Mouse (Mus musculus) midbrain, embryonic 13.5 days (tissue): ENCODE measurements around the gene Ostc. TPM values are rescaled to one million over a fixed set of nuclear protein-coding genes. Genes with fewer than 3 reads are reported as not detected.

Source experiments
- ATAC-seq: fragments of 200-750 bp; cut with Nextera tagmentation; 2 replicates; pipeline ENCODE4 v1.8.0; 2017; ENCODE audit warnings: mild to moderate bottlenecking, moderate TSS enrichment, moderate library complexity
- H3K27ac ChIP-seq: fragments of 300-500 bp; sonication (generic); 2 replicates; pipeline ENCODE4 v1.5.1; 2015; ENCODE audit warnings: inconsistent platforms, mild to moderate bottlenecking, moderate library complexity
- H3K27me3 ChIP-seq: fragments of 300-500 bp; sonication (generic); 2 replicates; pipeline ENCODE4 v1.6.1; 2015; ENCODE audit warnings: mild to moderate bottlenecking, inconsistent platforms
- H3K36me3 ChIP-seq: fragments of 300-500 bp; sonication (generic); 2 replicates; pipeline ENCODE4 v1.6.1; 2015; ENCODE audit warnings: mild to moderate bottlenecking, inconsistent platforms
- H3K4me1 ChIP-seq: fragments of 300-500 bp; sonication (generic); replicated peaks from 2 replicates; pipeline ENCODE4 v1.6.1; 2015; ENCODE audit warnings: inconsistent platforms
- H3K4me2 ChIP-seq: fragments of 300-500 bp; sonication (generic); replicated peaks from 2 replicates; pipeline ENCODE4 v1.6.1; 2015; ENCODE audit warnings: moderate library complexity, mild to moderate bottlenecking, inconsistent platforms
- H3K4me3 ChIP-seq: fragments of 300-500 bp; sonication (generic); replicated peaks from 2 replicates; pipeline ENCODE4 v1.5.1; 2015; ENCODE audit warnings: mild to moderate bottlenecking, inconsistent platforms
- H3K9ac ChIP-seq: fragments of 300-500 bp; sonication (generic); replicated peaks from 2 replicates; pipeline ENCODE4 v1.6.1; 2015; ENCODE audit warnings: mild to moderate bottlenecking, inconsistent platforms
- H3K9me3 ChIP-seq: fragments of 300-500 bp; sonication (generic); 2 replicates; pipeline ENCODE4 v1.6.1; 2016; ENCODE audit warnings: mild to moderate bottlenecking, inconsistent platforms
- WGBS: fragments of 180-500 bp; shearing (Covaris S2); methylation state at CpG from one replicate; pipeline ENCODE4 v1.1.7; 2015; 5-methylcytosine and 5-hydroxymethylcytosine counted together
- polyA plus RNA-seq: library from polyadenylated mRNA; unstranded; fragments of >200 nt; fragmentation: Nextera tagmentation; extraction: Ambion mirVana; gene quantifications from 2 replicates; pipeline ENCODE4 v1.2.1, GENCODE M21; 2015

Ostc gene
- polyA plus RNA-seq, 1 experiment from 2014 or later = 242 TPM

- 95% methylated on average over 19 of the region's 19 CpGs for WGBS
- no peak overlapping the region for H3K4me2 ChIP-seq
- H3K4me3 ChIP-seq = no peak overlapping the region
- no peak overlapping the region for H3K9ac ChIP-seq
- H3K9me3 ChIP-seq = no peaks in the 10 kb centered on the region
- no peaks in the 10 kb centered on the region for H3K27me3 ChIP-seq
- H3K27ac ChIP-seq = no peak overlapping the region
- ATAC-seq = no peak
- no peaks in the 10 kb centered on the region for H3K4me1 ChIP-seq
- no peaks in the 10 kb centered on the region for H3K36me3 ChIP-seq
These were observed 31.4 kb downstream of the Ostc start for GRCm38 (mm10) chr3:130677671-130678460.

- 64% methylated on average over 14 of the region's 14 CpGs for WGBS
- Histone ChIP-seq H3K27ac (no peak overlapping the region), H3K27me3 (no peaks in the 10 kb centered on the region), H3K9ac (no peak overlapping the region), H3K4me2 (no peak overlapping the region), H3K9me3 (no peaks in the 10 kb centered on the region), H3K36me3 (no peaks in the 10 kb centered on the region), H3K4me3 (no peak overlapping the region), H3K4me1 (no peaks in the 10 kb centered on the region)
- no peak for ATAC-seq
These were observed 38.0 kb downstream of the Ostc start for GRCm38 (mm10) chr3:130671291-130671690.

GRCm38 (mm10) chr3:130662496-130662895, 46.7 kb downstream of the Ostc start:
- no peak for ATAC-seq
- Histone ChIP-seq H3K4me2 (no peak overlapping the region), H3K4me3 (no peak overlapping the region), H3K4me1 (no peaks in the 10 kb centered on the region), H3K36me3 (no peaks in the 10 kb centered on the region), H3K9ac (no peak overlapping the region), H3K27me3 (no peaks in the 10 kb centered on the region), H3K27ac (no peak overlapping the region), H3K9me3 (no peaks in the 10 kb centered on the region)
- WGBS = 93% methylated on average over 3 of the region's 3 CpGs

GRCm38 (mm10) chr3:130660619-130661018, 48.6 kb downstream of the Ostc start:
- Histone ChIP-seq H3K4me3 (no peak overlapping the region), H3K27me3 (no peaks in the 10 kb centered on the region), H3K4me2 (no peak overlapping the region), H3K9ac (no peak overlapping the region), H3K36me3 (no peaks in the 10 kb centered on the region), H3K9me3 (no peaks in the 10 kb centered on the region), H3K27ac (no peak overlapping the region), H3K4me1 (no peaks in the 10 kb centered on the region)
- WGBS = 82% methylated on average over 6 of the region's 6 CpGs
- no peak for ATAC-seq

GRCm38 (mm10) chr3:130649569-130649968, 59.7 kb downstream of the Ostc start:
- Histone ChIP-seq H3K27ac (no peak overlapping the region), H3K4me1 (no peaks in the 10 kb centered on the region), H3K4me2 (no peak overlapping the region), H3K9ac (no peak overlapping the region), H3K36me3 (no peaks in the 10 kb centered on the region), H3K27me3 (no peaks in the 10 kb centered on the region), H3K9me3 (no peaks in the 10 kb centered on the region), H3K4me3 (no peak overlapping the region)
- ATAC-seq = no peak
- 63% methylated on average over 6 of the region's 6 CpGs for WGBS

- 70% methylated on average over 11 of the region's 11 CpGs for WGBS
- Histone ChIP-seq H3K9me3 (no peaks in the 10 kb centered on the region), H3K36me3 (no peaks in the 10 kb centered on the region), H3K4me3 (no peak overlapping the region), H3K4me2 (no peak overlapping the region), H3K9ac (no peak overlapping the region), H3K4me1 (no peaks in the 10 kb centered on the region), H3K27me3 (no peaks in the 10 kb centered on the region), H3K27ac (no peak overlapping the region)
- no peak for ATAC-seq
These were observed 63.0 kb downstream of the Ostc start for GRCm38 (mm10) chr3:130646110-130646810.

Other genes with a start within 250 kb of the Ostc start
- not detected in 2 replicates for gene Etnppl, start 92.0 kb downstream of the Ostc start, polyA plus RNA-seq
- gene Rpl34, start 21.0 kb upstream of the Ostc start, polyA plus RNA-seq = 646 and 703 TPM in 2 replicates